Mouse (Mus musculus) liver, adult 2 months (tissue): ENCODE data around the gene 2300009A05Rik. TPM values are rescaled to one million over a fixed set of nuclear protein-coding genes. Genes with fewer than 3 reads are reported as not detected.
A peak's percentile ranks its signal among the peaks of the same experiment; 100 is the strongest.

ENCODE experiments used
- DNase-seq: peaks from one replicate; pipeline ENCODE4 v3.0.0-alpha.2; 2011; ENCODE audit warnings: low read depth, low spot score; ENCODE audit errors: extremely low read depth
- H3K27ac ChIP-seq: fragments of 200-500 bp; replicated peaks from 2 replicates; pipeline ENCODE4 v1.5.1; 2012; ENCODE audit warnings: low read depth, mild to moderate bottlenecking, control low read depth, inconsistent platforms, low read length; ENCODE audit not compliant: insufficient read depth
- H3K27me3 ChIP-seq: fragments of 200-500 bp; 2 replicates; pipeline ENCODE4 v1.6.1; 2012; ENCODE audit warnings: mild to moderate bottlenecking, moderate library complexity, low read length, inconsistent platforms; ENCODE audit not compliant: control insufficient read depth, insufficient read depth
- H3K36me3 ChIP-seq: fragments of 200-500 bp; 2 replicates; pipeline ENCODE4 v1.6.1; 2012; ENCODE audit warnings: low read length, inconsistent platforms; ENCODE audit not compliant: control insufficient read depth, insufficient read depth
- H3K4me1 ChIP-seq: fragments of 200-500 bp; 2 replicates; pipeline ENCODE4 v1.6.1; 2011; ENCODE audit warnings: low read length; ENCODE audit not compliant: control insufficient read depth, insufficient read depth
- H3K4me3 ChIP-seq: fragments of 200-500 bp; 2 replicates; pipeline ENCODE4 v1.5.1; 2011; ENCODE audit warnings: low read depth, mild to moderate bottlenecking, control low read depth, low read length, moderate library complexity; ENCODE audit not compliant: insufficient read depth
- H3K79me2 ChIP-seq: fragments of 200-500 bp; 2 replicates; pipeline ENCODE4 v1.6.1; 2012; ENCODE audit warnings: inconsistent platforms, mild to moderate bottlenecking, low read length, moderate library complexity; ENCODE audit not compliant: control insufficient read depth, insufficient read depth
- H3K9ac ChIP-seq: fragments of 200-500 bp; 2 replicates; pipeline ENCODE4 v1.6.1; 2012; ENCODE audit warnings: low read depth, mild to moderate bottlenecking, control low read depth, inconsistent platforms, low read length
- CTCF ChIP-seq: fragments of 200-500 bp; IDR thresholded peaks from 2 replicates; pipeline ENCODE4 v1.5.1; 2011; ENCODE audit warnings: low read depth, low read length, control low read depth
- POLR2A ChIP-seq: fragments of 200-500 bp; IDR thresholded peaks from 2 replicates; pipeline ENCODE4 v1.6.1; 2011; ENCODE audit warnings: low read length, control low read depth; ENCODE audit not compliant: insufficient read depth; ENCODE audit errors: extremely low read depth
- WGBS: fragments of 180-500 bp; shearing (Covaris S2); methylation state at CpG from one replicate; pipeline ENCODE4 v1.1.7; 2018; 5-methylcytosine and 5-hydroxymethylcytosine counted together
- polyA plus RNA-seq: library from polyadenylated mRNA; depleted of rRNA; stranded (reverse); fragments of >200 nt; gene quantifications from 2 replicates; pipeline ENCODE4 v1.2.3, GENCODE M21; 2012; rRNA removed
- total RNA-seq: library from RNA; depleted of rRNA; stranded (reverse); fragments of >200 nt; gene quantifications from 2 replicates; pipeline ENCODE4 v1.2.3, GENCODE M21; 2014; rRNA removed

Gene 2300009A05Rik
- total and polyA plus RNA-seq, 2 experiments, result 24.0 to 70.9 TPM

DNA sequence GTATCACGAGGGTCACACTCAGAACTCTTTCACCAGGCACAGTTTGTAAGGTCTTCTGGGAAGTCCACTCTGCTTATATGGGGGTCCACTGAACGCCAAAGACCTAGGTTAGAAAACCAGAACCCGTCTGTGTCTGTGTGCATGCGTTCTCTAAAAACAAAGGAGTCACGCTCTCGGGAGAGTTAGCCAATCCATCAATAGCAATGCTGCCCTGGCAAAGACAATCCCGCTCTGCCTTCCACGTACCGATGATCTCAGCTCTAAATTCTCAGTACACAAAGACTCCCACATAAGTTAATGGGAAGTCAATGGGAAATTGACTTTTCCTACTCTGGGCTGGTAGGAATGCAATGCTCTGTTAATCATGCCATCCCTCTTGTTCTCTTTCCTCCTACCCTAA lies 42.8 kb downstream of the 2300009A05Rik start:
- H3K4me3 ChIP-seq, result no peak overlapping the region
- DNase-seq, result no peak
- H3K27me3 ChIP-seq, result no peaks in the 10 kb centered on the region
- no peak for TF ChIP-seq CTCF
- TF ChIP-seq POLR2A, result no peak
- 0 out of 2 replicates have a peak, but pooled peaks cover 4% of the 10 kb centered on the region for H3K79me2 ChIP-seq
- H3K27ac ChIP-seq, result no peak overlapping the region
- peaks cover 12% of the 10 kb centered on the region for H3K36me3 ChIP-seq
- H3K4me1 ChIP-seq, result no peaks in the 10 kb centered on the region
- WGBS, result 91% methylated on average over 9 of the region's 9 CpGs
- no peak overlapping the region for H3K9ac ChIP-seq

GRCm38 (mm10) chr9:63354168-63354567 lies 44.9 kb downstream of the 2300009A05Rik start:
- Histone ChIP-seq H3K4me3 (no peak overlapping the region), H3K79me2 (no peaks in the 10 kb centered on the region), H3K36me3 (peaks cover 12% of the 10 kb centered on the region), H3K4me1 (no peaks in the 10 kb centered on the region), H3K27me3 (no peaks in the 10 kb centered on the region), H3K27ac (no peak overlapping the region), H3K9ac (no peak overlapping the region)
- no peak for DNase-seq
- TF ChIP-seq POLR2A (no peak), CTCF (no peak)
- 92% methylated on average over 4 of the region's 4 CpGs for WGBS

DNA sequence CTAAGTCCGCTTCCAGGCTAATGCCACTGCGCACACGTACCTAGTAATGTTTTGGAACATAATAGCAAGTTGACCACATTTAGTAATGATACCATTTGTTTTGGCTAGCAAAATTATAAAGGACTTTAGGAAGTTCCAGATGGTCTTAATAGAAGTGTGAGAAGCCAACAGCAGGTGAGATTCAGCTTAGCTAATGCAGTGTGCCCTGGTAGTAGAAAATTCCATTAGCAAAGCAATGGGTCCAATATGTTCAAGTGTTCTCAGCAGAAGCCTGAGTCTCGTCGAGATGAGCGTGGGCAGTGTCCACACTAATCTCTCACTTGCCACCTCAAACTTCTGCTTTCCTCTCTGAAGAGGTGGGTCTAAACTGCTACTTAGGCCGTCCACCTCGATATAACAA lies 49.0 kb downstream of the 2300009A05Rik start:
- TF ChIP-seq CTCF (no peak), POLR2A (no peak)
- no peaks in the 10 kb centered on the region; the same call in 1 of the 2 replicates for H3K79me2 ChIP-seq
- no peak for DNase-seq
- H3K4me3 ChIP-seq, result no peak overlapping the region
- WGBS, result 95% methylated on average over 8 of the region's 8 CpGs
- no peaks in the 10 kb centered on the region for H3K36me3 ChIP-seq
- no peaks in the 10 kb centered on the region for H3K27me3 ChIP-seq
- no peak overlapping the region for H3K27ac ChIP-seq
- peaks cover 8% of the 10 kb centered on the region; the same call in 1 of the 2 replicates for H3K4me1 ChIP-seq
- no peak overlapping the region for H3K9ac ChIP-seq

DNA sequence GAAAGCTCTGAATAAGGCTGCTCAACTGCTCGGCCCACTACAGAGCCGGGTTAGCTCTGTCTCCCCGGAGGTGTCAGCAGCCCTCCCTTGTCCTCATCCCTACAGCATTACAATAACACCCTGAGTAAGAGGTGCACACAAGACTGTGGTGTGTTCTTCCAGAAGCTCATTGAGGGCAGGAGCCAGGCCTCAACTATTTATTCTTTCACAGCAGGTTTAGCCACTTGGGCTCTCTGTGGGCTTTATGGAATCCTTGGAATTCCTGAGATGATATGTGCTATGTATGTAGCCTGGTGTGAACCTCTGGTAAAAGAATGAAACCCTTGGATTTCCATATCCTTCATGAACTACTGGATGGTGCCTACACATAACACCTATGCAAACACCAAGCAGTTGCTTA lies 49.8 kb downstream of the 2300009A05Rik start:
- no peak overlapping the region for H3K4me3 ChIP-seq
- TF ChIP-seq POLR2A, result no peak
- TF ChIP-seq CTCF, result no peak
- no peaks in the 10 kb centered on the region for H3K27me3 ChIP-seq
- DNase-seq, result no peak
- H3K36me3 ChIP-seq, result no peaks in the 10 kb centered on the region
- no peaks in the 10 kb centered on the region; the same call in 1 of the 2 replicates for H3K79me2 ChIP-seq
- H3K9ac ChIP-seq, result no peak overlapping the region
- no peak overlapping the region for H3K27ac ChIP-seq
- WGBS, result 84% methylated on average over 3 of the region's 3 CpGs
- H3K4me1 ChIP-seq, result peaks cover 8% of the 10 kb centered on the region; the same call in 1 of the 2 replicates

GRCm38 (mm10) chr9:63348146-63348545 lies 50.9 kb downstream of the 2300009A05Rik start:
- TF ChIP-seq CTCF, result no peak
- TF ChIP-seq POLR2A, result no peak
- H3K27ac ChIP-seq, result no peak overlapping the region
- no peaks in the 10 kb centered on the region; the same call in 1 of the 2 replicates for H3K79me2 ChIP-seq
- peaks cover 8% of the 10 kb centered on the region; the same call in 1 of the 2 replicates for H3K4me1 ChIP-seq
- H3K27me3 ChIP-seq, result no peaks in the 10 kb centered on the region
- no peak overlapping the region for H3K4me3 ChIP-seq
- WGBS, result 88% methylated on average over 1 of the region's 1 CpGs
- DNase-seq, result no peak
- H3K36me3 ChIP-seq, result no peaks in the 10 kb centered on the region
- no peak overlapping the region for H3K9ac ChIP-seq

GRCm38 (mm10) chr9:63346029-63346428 lies 53.0 kb downstream of the 2300009A05Rik start:
- Histone ChIP-seq H3K9ac (no peak overlapping the region), H3K27ac (no peak overlapping the region), H3K36me3 (peaks cover 6% of the 10 kb centered on the region), H3K27me3 (no peaks in the 10 kb centered on the region), H3K4me1 (peaks cover 8% of the 10 kb centered on the region; the same call in 1 of the 2 replicates), H3K4me3 (no peak overlapping the region), H3K79me2 (no peaks in the 10 kb centered on the region; the same call in 1 of the 2 replicates)
- peak; percentile 70 for DNase-seq
- 19% methylated on average over 6 of the region's 6 CpGs for WGBS
- TF ChIP-seq CTCF (no peak), POLR2A (no peak)

Other genes with a start within 250 kb of the 2300009A05Rik start
- 13.3 and 14.6 TPM in 2 replicates for gene Map2k5, start 21.3 kb downstream of the 2300009A05Rik start, total RNA-seq
- 32.2 and 36.4 TPM in 2 replicates for gene Map2k5, start 21.3 kb downstream of the 2300009A05Rik start, polyA plus RNA-seq
- 0.13 and 0.28 TPM in 2 replicates for gene Iqch, start 203.2 kb upstream of the 2300009A05Rik start, total RNA-seq
- gene Iqch, start 203.2 kb upstream of the 2300009A05Rik start, polyA plus RNA-seq, result 0.02 and 0.06 TPM in 2 replicates
- 14.4 and 14.9 TPM in 2 replicates for gene Aagab, start 203.4 kb upstream of the 2300009A05Rik start, total RNA-seq
- gene Aagab, start 203.4 kb upstream of the 2300009A05Rik start, polyA plus RNA-seq, result 10.6 and 11.9 TPM in 2 replicates